Mouse (Mus musculus) lung, embryonic 14.5 days (tissue): Measurements from ENCODE around the gene Gm13030. TPM values are rescaled to one million over a fixed set of nuclear protein-coding genes. Genes with fewer than 3 reads are reported as not detected.
A peak's percentile ranks its signal among the peaks of the same experiment; 100 is the strongest.
"Not testable (repeated sequence)": the region's sequence is repeated elsewhere in the genome, so short reads cannot be mapped to it uniquely, and the experiment has no call there.

Experiments
- ATAC-seq: fragments of 200-750 bp; cut with Nextera tagmentation; 2 replicates; pipeline ENCODE4 v1.8.0; 2017; ENCODE audit warnings: mild to moderate bottlenecking, moderate TSS enrichment, moderate library complexity; ENCODE audit not compliant: insufficient read depth
- DNase-seq: peaks from one replicate; pipeline ENCODE4 v3.0.0-alpha.2; 2015
- H3K27ac ChIP-seq: fragments of 300-500 bp; sonication (generic); 2 replicates; pipeline ENCODE4 v1.5.1; 2014; ENCODE audit warnings: low read depth, mild to moderate bottlenecking, moderate library complexity
- H3K27me3 ChIP-seq: fragments of 300-500 bp; sonication (generic); 2 replicates; pipeline ENCODE4 v1.6.1; 2014; ENCODE audit warnings: low read length, control low read depth; ENCODE audit not compliant: insufficient read depth
- H3K36me3 ChIP-seq: fragments of 300-500 bp; sonication (generic); 2 replicates; pipeline ENCODE4 v1.6.1; 2014; ENCODE audit warnings: control low read depth; ENCODE audit not compliant: insufficient read depth
- H3K4me1 ChIP-seq: fragments of 300-500 bp; sonication (generic); 2 replicates; pipeline ENCODE4 v1.6.1; 2014; ENCODE audit warnings: antibody characterized with exemption, control low read depth; ENCODE audit not compliant: insufficient read depth
- H3K4me2 ChIP-seq: fragments of 300-500 bp; sonication (generic); 2 replicates; pipeline ENCODE4 v1.6.1; 2014; ENCODE audit warnings: mild to moderate bottlenecking
- H3K4me3 ChIP-seq: fragments of 300-500 bp; sonication (generic); 2 replicates; pipeline ENCODE4 v1.5.1; 2014; ENCODE audit warnings: low read depth, low read length
- H3K9ac ChIP-seq: fragments of 300-500 bp; sonication (generic); 2 replicates; pipeline ENCODE4 v1.6.1; 2014
- H3K9me3 ChIP-seq: fragments of 300-500 bp; sonication (generic); 2 replicates; pipeline ENCODE4 v1.6.1; 2016; ENCODE audit warnings: low read depth, low read length, control low read depth
- CTCF ChIP-seq: IDR thresholded peaks from 2 replicates; pipeline ENCODE4 v1.5.1; 2016; ENCODE audit warnings: antibody characterized with exemption, low read depth
- WGBS: fragments of 180-500 bp; shearing (Covaris S2); extraction: QIAGEN DNeasy Blood & Tissue Kit; methylation state at CpG from one replicate; pipeline ENCODE4 v1.1.7; 2014; 5-methylcytosine and 5-hydroxymethylcytosine counted together
- polyA plus RNA-seq: library from polyadenylated mRNA; unstranded; fragments of >200 nt; fragmentation: Nextera tagmentation; extraction: Ambion mirVana; gene quantifications from 2 replicates; pipeline ENCODE4 v1.2.1, GENCODE M21; 2014

The Gm13030 gene
- polyA plus RNA-seq, 1 experiment from 2014 or later, result not detected

DNA sequence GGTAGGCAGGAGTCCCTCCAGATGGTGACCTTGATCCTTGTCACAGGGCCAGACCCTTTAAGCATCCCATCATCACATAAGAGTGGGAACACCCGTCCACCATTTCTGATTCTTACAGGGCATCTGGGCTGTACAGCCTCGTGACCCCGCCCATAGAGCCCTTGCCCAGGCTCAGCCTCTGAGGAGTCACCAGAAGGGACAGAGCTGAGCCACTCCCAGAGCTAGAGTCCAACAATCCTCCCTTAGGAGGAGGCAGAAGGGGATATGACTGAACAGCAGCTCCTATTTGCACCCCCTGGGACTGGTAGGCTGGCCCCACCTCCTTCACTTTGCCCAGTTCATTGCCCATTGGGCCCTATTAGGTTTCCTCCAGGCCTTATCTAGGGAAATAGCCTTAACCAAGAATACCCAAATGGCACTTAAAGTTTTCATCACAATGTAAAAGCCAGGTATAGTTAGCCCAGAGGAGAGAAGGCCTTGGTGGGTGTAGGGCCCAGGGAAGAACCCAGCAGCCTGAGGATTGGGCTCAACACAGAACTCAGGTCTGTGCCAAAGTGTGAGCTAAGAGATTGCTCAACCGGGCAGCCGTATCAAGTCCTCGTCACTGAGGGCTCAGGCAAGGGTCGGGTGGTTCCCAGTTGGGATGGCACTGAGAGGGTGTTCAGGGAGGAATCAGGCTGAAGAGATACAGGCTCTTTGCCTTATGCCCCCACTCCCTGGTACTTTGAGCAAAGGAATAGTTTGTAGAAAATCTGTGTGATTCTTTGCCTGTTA lies 7.2 kb upstream of the Gm13030 start:
- Histone ChIP-seq H3K9ac (no peak overlapping the region), H3K9me3 (no peaks in the 10 kb centered on the region), H3K4me3 (no peak overlapping the region), H3K4me2 (no peak overlapping the region), H3K27ac (no peak overlapping the region), H3K27me3 (peaks cover 9% of the 10 kb centered on the region; the same call in 1 of the 2 replicates), H3K36me3 (no peaks in the 10 kb centered on the region), H3K4me1 (no peaks in the 10 kb centered on the region)
- DNase-seq (no peak), ATAC-seq (no peak)
- no peak for TF ChIP-seq CTCF
- WGBS, result 81% methylated on average over 7 of the region's 7 CpGs

DNA sequence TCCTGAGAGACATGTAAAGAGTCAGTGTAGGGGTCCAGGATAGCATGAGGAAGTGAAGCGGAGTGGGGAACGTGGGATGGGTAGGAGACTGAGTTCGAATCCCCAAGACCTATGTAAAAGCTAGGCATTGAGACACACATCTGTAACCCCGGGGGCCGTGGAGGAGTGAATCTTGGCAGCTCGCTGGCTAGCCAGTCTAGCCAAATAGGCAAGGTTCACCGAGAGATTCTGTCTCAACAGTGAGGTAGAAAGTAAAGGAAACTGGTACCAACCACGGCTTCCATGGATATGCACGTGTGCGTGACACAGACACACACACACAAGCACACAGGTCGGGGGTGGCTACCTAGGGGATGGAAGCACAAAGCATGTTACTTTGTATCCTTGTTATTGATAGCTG lies 6.0 kb upstream of the Gm13030 start:
- H3K27me3 ChIP-seq, result peaks cover 9% of the 10 kb centered on the region; the same call in 1 of the 2 replicates
- no peak overlapping the region for H3K9ac ChIP-seq
- WGBS, result 84% methylated on average over 11 of the region's 11 CpGs
- H3K36me3 ChIP-seq, result no peaks in the 10 kb centered on the region
- TF ChIP-seq CTCF, result no peak
- H3K27ac ChIP-seq, result no peak overlapping the region
- no peak overlapping the region for H3K4me3 ChIP-seq
- ATAC-seq, result no peak
- no peak for DNase-seq
- no peaks in the 10 kb centered on the region for H3K4me1 ChIP-seq
- H3K4me2 ChIP-seq, result no peak overlapping the region
- H3K9me3 ChIP-seq, result no peaks in the 10 kb centered on the region

DNA sequence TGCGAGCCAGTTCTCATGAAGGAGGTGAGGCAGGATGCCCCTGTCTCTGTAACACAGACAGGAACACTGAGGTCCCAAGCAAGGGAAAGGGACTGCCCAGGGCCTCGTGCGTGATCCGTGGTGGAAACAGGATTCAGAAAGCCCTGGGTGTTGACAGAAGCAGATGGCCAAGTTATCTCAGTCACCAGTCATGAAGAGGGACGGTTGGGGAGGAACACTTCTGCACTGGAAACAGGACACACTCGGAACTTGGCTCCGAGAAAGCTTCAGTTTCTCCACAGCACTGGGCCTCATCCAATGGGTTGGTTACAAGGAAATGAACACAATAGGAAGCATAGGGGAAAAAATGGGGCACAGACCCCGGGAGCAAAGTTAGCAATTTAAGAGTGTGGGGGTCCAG lies 5.0 kb upstream of the Gm13030 start:
- DNase-seq (peak; percentile 21), ATAC-seq (no peak)
- no peaks in the 10 kb centered on the region for H3K36me3 ChIP-seq
- no peaks in the 10 kb centered on the region for H3K4me1 ChIP-seq
- 26% methylated on average over 8 of the region's 8 CpGs for WGBS
- no peak overlapping the region for H3K9ac ChIP-seq
- H3K9me3 ChIP-seq, result no peaks in the 10 kb centered on the region
- no peak overlapping the region for H3K4me2 ChIP-seq
- H3K27me3 ChIP-seq, result peaks cover 9% of the 10 kb centered on the region; the same call in 1 of the 2 replicates
- no peak overlapping the region for H3K4me3 ChIP-seq
- TF ChIP-seq CTCF, result no peak
- H3K27ac ChIP-seq, result no peak overlapping the region

DNA sequence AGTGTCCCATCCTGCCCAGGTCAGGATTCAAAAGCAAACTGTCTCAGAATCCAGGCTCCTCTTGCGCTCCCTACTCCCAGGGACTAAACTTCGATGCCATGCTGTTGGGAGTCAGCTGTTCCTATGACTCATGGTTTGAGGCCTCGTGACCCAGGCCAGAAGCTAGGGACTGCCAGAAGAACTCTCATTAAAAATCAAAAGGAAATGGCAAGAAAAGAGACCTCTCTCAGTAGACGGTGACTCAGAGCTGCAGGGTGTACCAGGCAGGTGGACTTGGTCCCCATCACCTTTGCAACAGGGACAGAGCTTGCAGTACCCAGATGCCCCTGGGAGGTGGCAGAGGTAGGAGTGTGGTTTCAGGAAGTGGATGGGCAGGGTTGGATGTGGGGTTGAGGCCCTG lies 4.0 kb upstream of the Gm13030 start, which contains the start of gene Pla2g2e:
TSS of gene Pla2g2e (plus strand) at position 212 of the 400 bp plus-strand sequence.
- Histone ChIP-seq H3K27ac (no peak within 1 kb of the TSS), H3K9ac (no peak within 1 kb of the TSS), H3K9me3 (no peaks in the 10 kb centered on the region), H3K4me3 (no peak within 1 kb of the TSS), H3K4me1 (no peaks in the 10 kb centered on the region), H3K27me3 (peaks cover 9% of the 10 kb centered on the region; the same call in 1 of the 2 replicates), H3K4me2 (no peak within 1 kb of the TSS), H3K36me3 (no peaks in the 10 kb centered on the region)
- ATAC-seq, result no peak
- DNase-seq, result no peak
- no peak for TF ChIP-seq CTCF
- WGBS, result 73% methylated on average over 4 of the region's 4 CpGs

DNA sequence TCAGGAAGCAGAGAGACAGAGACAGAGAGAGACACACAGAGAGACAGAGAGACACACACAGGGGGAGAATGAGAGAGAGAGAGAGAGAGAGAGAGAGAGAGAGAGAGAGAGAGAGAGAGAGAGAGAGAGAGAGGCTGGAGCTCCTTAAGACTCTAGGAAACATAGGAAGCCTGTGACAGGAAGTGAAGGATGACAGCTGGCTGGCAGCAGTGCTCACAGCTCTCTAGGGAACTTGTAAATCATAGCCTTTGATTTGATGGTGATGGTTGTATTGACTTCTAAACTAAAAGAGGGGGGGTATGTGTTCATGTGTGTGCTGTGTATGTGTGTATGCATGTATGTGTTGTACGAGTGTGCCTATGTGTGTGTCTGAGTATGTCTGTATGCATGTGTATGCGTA lies 2.2 kb upstream of the Gm13030 start:
- DNase-seq, result peak; percentile 62
- no peak overlapping the region for H3K4me2 ChIP-seq

DNA sequence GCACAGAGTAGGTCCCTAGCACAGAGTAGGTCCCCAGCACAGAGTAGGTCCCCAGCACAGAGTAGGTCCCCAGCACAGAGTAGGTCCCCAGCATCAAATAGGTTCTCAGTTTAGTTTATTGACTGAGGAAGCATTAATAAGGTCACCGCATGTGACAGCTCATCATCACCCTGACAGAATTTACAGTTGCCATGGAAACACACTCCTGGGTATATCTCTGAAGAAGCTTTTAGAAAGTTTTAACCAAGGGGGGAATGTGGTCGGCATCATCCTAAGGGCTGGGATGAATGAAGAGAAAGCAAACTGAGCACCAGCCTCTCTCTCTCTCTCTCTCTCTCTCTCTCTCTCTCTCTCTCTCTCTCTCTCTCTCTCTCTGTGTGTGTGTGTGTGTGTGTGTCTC lies 1.5 kb upstream of the Gm13030 start:
- ATAC-seq, H3K4me2 ChIP-seq, H3K27me3 ChIP-seq, H3K36me3 ChIP-seq, H3K4me1 ChIP-seq, H3K9ac ChIP-seq, H3K4me3 ChIP-seq, H3K27ac ChIP-seq, H3K9me3 ChIP-seq: not testable (repeated sequence)
- DNase-seq, result peak; percentile 45
- 67% methylated on average over 2 of the region's 2 CpGs for WGBS

More for the DNA sequence above, 2.2 kb upstream of the Gm13030 start:
- Histone ChIP-seq H3K27ac (no peak overlapping the region), H3K9me3 (no peaks in the 10 kb centered on the region), H3K4me3 (no peak overlapping the region), H3K36me3 (no peaks in the 10 kb centered on the region), H3K27me3 (0 out of 2 replicates have a peak, but pooled peaks cover 2% of the 10 kb centered on the region), H3K9ac (no peak overlapping the region), H3K4me1 (no peaks in the 10 kb centered on the region)
- ATAC-seq, result no peak
- TF ChIP-seq CTCF, result no peak
- 88% methylated on average over 2 of the region's 2 CpGs for WGBS

DNA sequence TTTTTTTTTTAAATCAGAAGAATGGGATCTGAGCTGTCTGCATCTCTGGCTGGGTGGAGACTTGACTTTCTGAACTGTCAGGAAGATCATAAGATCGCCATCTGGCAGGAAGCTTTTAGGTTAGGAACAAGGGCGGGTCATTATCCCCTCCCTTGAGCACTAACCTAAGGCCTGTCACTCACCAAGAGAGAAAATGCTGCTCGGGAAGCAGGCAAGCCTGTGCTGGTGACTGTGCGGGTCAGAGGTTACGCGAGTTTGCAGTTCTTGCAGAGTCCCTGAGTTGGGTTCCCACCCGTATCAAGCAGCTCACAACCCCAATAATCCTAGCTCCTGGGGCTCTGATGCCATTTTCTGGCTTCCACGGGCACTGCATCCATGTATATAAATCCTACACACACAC lies 5.1 kb downstream of the Gm13030 start:
- no peak overlapping the region for H3K4me3 ChIP-seq
- no peak for ATAC-seq
- no peak overlapping the region for H3K4me2 ChIP-seq
- H3K4me1 ChIP-seq, result no peaks in the 10 kb centered on the region
- no peak overlapping the region for H3K9ac ChIP-seq
- no peaks in the 10 kb centered on the region for H3K9me3 ChIP-seq
- H3K36me3 ChIP-seq, result no peaks in the 10 kb centered on the region
- no peak overlapping the region for H3K27ac ChIP-seq
- no peaks in the 10 kb centered on the region for H3K27me3 ChIP-seq
- TF ChIP-seq CTCF, result no peak
- WGBS, result 48% methylated on average over 8 of the region's 8 CpGs
- DNase-seq, result no peak
